Mouse (Mus musculus) central nervous system, embryonic 18 days (tissue): ENCODE data around the gene Mtmr14. TPM values are rescaled to one million over a fixed set of nuclear protein-coding genes. Genes with fewer than 3 reads are reported as not detected.

Experiments used
- polyA plus RNA-seq: library from polyadenylated mRNA; depleted of rRNA; stranded (reverse); fragments of >200 nt; gene quantifications from 2 replicates; pipeline ENCODE4 v1.2.3, GENCODE M21; 2012; rRNA removed

Mtmr14 gene
- 33.4 and 34.9 TPM in 2 replicates for polyA plus RNA-seq

GRCm38 (mm10) chr6:113237542-113238270 lies at the start of gene Mtmr14:
TSS of gene Mtmr14 (plus strand) at chr6:113237843.

GRCm38 (mm10) chr6:113194841-113195595 lies 42.6 kb upstream of the Mtmr14 start, which contains the start of gene Lhfpl4:
TSS of gene Lhfpl4 (minus strand) at chr6:113195384.

GRCm38 (mm10) chr6:113282101-113282802 lies 44.6 kb downstream of the Mtmr14 start, which contains the start of gene Cpne9:
TSS of gene Cpne9 (plus strand) at chr6:113282307.

GRCm38 (mm10) chr6:113306986-113307349 lies 69.3 kb downstream of the Mtmr14 start, which contains the start of gene Brpf1:
TSS of gene Brpf1 (plus strand) at chr6:113307137.

GRCm38 (mm10) chr6:113326533-113327315 lies 89.1 kb downstream of the Mtmr14 start, which contains the start of gene Ogg1:
TSS of gene Ogg1 (plus strand) at chr6:113326972.

Other genes starting within 250 kb of the Mtmr14 start
- gene Thumpd3, start 191.6 kb upstream of the Mtmr14 start, polyA plus RNA-seq: 32.0 and 33.5 TPM in 2 replicates
- gene Setd5, start 160.5 kb upstream of the Mtmr14 start, polyA plus RNA-seq: 55.7 and 57.5 TPM in 2 replicates
- gene Lhfpl4, start 42.5 kb upstream of the Mtmr14 start, polyA plus RNA-seq: 63.7 and 69.4 TPM in 2 replicates
- gene Cpne9, start 44.5 kb downstream of the Mtmr14 start, polyA plus RNA-seq: 3.1 and 9.4 TPM in 2 replicates
- 28.8 and 28.9 TPM in 2 replicates for gene Brpf1, start 69.3 kb downstream of the Mtmr14 start, polyA plus RNA-seq
- 14.3 and 16.3 TPM in 2 replicates for gene Ogg1, start 89.1 kb downstream of the Mtmr14 start, polyA plus RNA-seq
- 102 and 103 TPM in 2 replicates for gene Camk1, start 106.1 kb downstream of the Mtmr14 start, polyA plus RNA-seq
- gene Tada3, start 140.0 kb downstream of the Mtmr14 start, polyA plus RNA-seq: 70.0 and 78.9 TPM in 2 replicates
- gene Arpc4, start 140.3 kb downstream of the Mtmr14 start, polyA plus RNA-seq: 132 and 137 TPM in 2 replicates
- 22.2 and 22.8 TPM in 2 replicates for gene Ttll3, start 151.4 kb downstream of the Mtmr14 start, polyA plus RNA-seq
- 20.9 and 21.9 TPM in 2 replicates for gene Rpusd3, start 181.5 kb downstream of the Mtmr14 start, polyA plus RNA-seq
- gene Cidec, start 197.9 kb downstream of the Mtmr14 start, polyA plus RNA-seq: 0.04 and 0.07 TPM in 2 replicates
- gene Jagn1, start 204.7 kb downstream of the Mtmr14 start, polyA plus RNA-seq: 69.3 and 70.5 TPM in 2 replicates
- 0.13 and 0.36 TPM in 2 replicates for gene Il17re, start 220.6 kb downstream of the Mtmr14 start, polyA plus RNA-seq
- gene Il17rc, start 233.6 kb downstream of the Mtmr14 start, polyA plus RNA-seq: 3.5 and 4.0 TPM in 2 replicates
- gene Creld1, start 245.5 kb downstream of the Mtmr14 start, polyA plus RNA-seq: 43.0 and 44.8 TPM in 2 replicates